Mouse (Mus musculus) midbrain, embryonic 14.5 days (tissue): Measurements from ENCODE around the gene Krt10. TPM values are rescaled to one million over a fixed set of nuclear protein-coding genes. Genes with fewer than 3 reads are reported as not detected.

ENCODE experiments used
- ATAC-seq: fragments of 200-750 bp; cut with Nextera tagmentation; 2 replicates; pipeline ENCODE4 v1.8.0; 2017; ENCODE audit warnings: moderate number of reproducible peaks, moderate library complexity; ENCODE audit not compliant: low FRiP score, low TSS enrichment
- DNase-seq: peaks from one replicate; pipeline ENCODE4 v3.0.0-alpha.2; 2015
- H3K27ac ChIP-seq: fragments of 300-500 bp; sonication (generic); replicated peaks from 2 replicates; pipeline ENCODE4 v1.5.1; 2014; ENCODE audit warnings: mild to moderate bottlenecking, low read depth, low read length, moderate library complexity
- H3K27me3 ChIP-seq: fragments of 300-500 bp; sonication (generic); 2 replicates; pipeline ENCODE4 v1.6.1; 2014; ENCODE audit warnings: low read length, control low read depth, mixed read lengths; ENCODE audit not compliant: control insufficient read depth, insufficient read depth
- H3K36me3 ChIP-seq: fragments of 300-500 bp; sonication (generic); 2 replicates; pipeline ENCODE4 v1.6.1; 2014; ENCODE audit warnings: low read length, control low read depth; ENCODE audit not compliant: control insufficient read depth, insufficient read depth
- H3K4me1 ChIP-seq: fragments of 300-500 bp; sonication (generic); 2 replicates; pipeline ENCODE4 v1.6.1; 2014; ENCODE audit warnings: mild to moderate bottlenecking, antibody characterized with exemption, low read length, control low read depth; ENCODE audit not compliant: control insufficient read depth, insufficient read depth
- H3K4me2 ChIP-seq: fragments of 300-500 bp; sonication (generic); 2 replicates; pipeline ENCODE4 v1.6.1; 2014; ENCODE audit warnings: mild to moderate bottlenecking, low read length, moderate library complexity
- H3K4me3 ChIP-seq: fragments of 300-500 bp; sonication (generic); replicated peaks from 2 replicates; pipeline ENCODE4 v1.5.1; 2014; ENCODE audit warnings: low read depth, low read length
- H3K9ac ChIP-seq: fragments of 300-500 bp; sonication (generic); replicated peaks from 2 replicates; pipeline ENCODE4 v1.6.1; 2014; ENCODE audit warnings: mild to moderate bottlenecking, low read length, moderate library complexity
- H3K9me3 ChIP-seq: fragments of 300-500 bp; sonication (generic); 2 replicates; pipeline ENCODE4 v1.6.1; 2016; ENCODE audit warnings: low read length, control low read depth, mixed read lengths; ENCODE audit not compliant: control insufficient read depth
- WGBS: fragments of 180-500 bp; shearing (Covaris S2); extraction: QIAGEN DNeasy Blood & Tissue Kit; methylation state at CpG from one replicate; pipeline ENCODE4 v1.1.7; 2014; 5-methylcytosine and 5-hydroxymethylcytosine counted together
- polyA plus RNA-seq: library from polyadenylated mRNA; unstranded; fragments of >200 nt; fragmentation: Nextera tagmentation; extraction: Ambion mirVana; gene quantifications from 2 replicates; pipeline ENCODE4 v1.2.1, GENCODE M21; 2014

Gene Krt10
- polyA plus RNA-seq, 1 experiment from 2014 or later = 33.8 TPM

- no peak overlapping the region for H3K27ac ChIP-seq
- DNase-seq (peak; percentile 81), ATAC-seq (no peak)
- no peaks in the 10 kb centered on the region for H3K27me3 ChIP-seq
- H3K4me3 ChIP-seq = no peak overlapping the region
- no peak overlapping the region for H3K4me2 ChIP-seq
- WGBS = 25% methylated on average over 9 of the region's 9 CpGs
- H3K9me3 ChIP-seq = no peaks in the 10 kb centered on the region
- no peaks in the 10 kb centered on the region for H3K36me3 ChIP-seq
- no peak overlapping the region for H3K9ac ChIP-seq
- no peaks in the 10 kb centered on the region for H3K4me1 ChIP-seq
Measured at GRCm38 (mm10) chr11:99364412-99364811, 24.8 kb downstream of the Krt10 start.

- no peaks in the 10 kb centered on the region for H3K36me3 ChIP-seq
- H3K9me3 ChIP-seq = no peaks in the 10 kb centered on the region
- no peak for ATAC-seq
- no peak overlapping the region for H3K4me3 ChIP-seq
- no peak overlapping the region for H3K9ac ChIP-seq
- 92% methylated on average over 8 of the region's 8 CpGs for WGBS
- H3K4me1 ChIP-seq = no peaks in the 10 kb centered on the region
- H3K4me2 ChIP-seq = no peak overlapping the region
- no peaks in the 10 kb centered on the region for H3K27me3 ChIP-seq
- H3K27ac ChIP-seq = no peak overlapping the region
- DNase-seq = no peak
Measured at GRCm38 (mm10) chr11:99361423-99361822, 27.7 kb downstream of the Krt10 start.

GRCm38 (mm10) chr11:99351004-99351403, 38.2 kb downstream of the Krt10 start, which contains the start of gene Krt27:
TSS of gene Krt27 (minus strand) at chr11:99351104.
- no peak within 1 kb of the TSS for H3K27ac ChIP-seq
- H3K4me2 ChIP-seq = no peak within 1 kb of the TSS
- no peak within 1 kb of the TSS for H3K4me3 ChIP-seq
- H3K36me3 ChIP-seq = no peaks in the 10 kb centered on the region
- 85% methylated on average over 12 of the region's 12 CpGs for WGBS
- no peaks in the 10 kb centered on the region for H3K4me1 ChIP-seq
- no peak within 1 kb of the TSS for H3K9ac ChIP-seq
- H3K9me3 ChIP-seq = no peaks in the 10 kb centered on the region
- no peaks in the 10 kb centered on the region for H3K27me3 ChIP-seq
- ATAC-seq = no peak
- no peak for DNase-seq

GRCm38 (mm10) chr11:99339299-99339847, 49.8 kb downstream of the Krt10 start:
- Histone ChIP-seq H3K36me3 (no peaks in the 10 kb centered on the region), H3K4me1 (peaks cover 7% of the 10 kb centered on the region; the same call in 1 of the 2 replicates), H3K9me3 (no peaks in the 10 kb centered on the region), H3K4me3 (no peak overlapping the region), H3K27ac (no peak overlapping the region), H3K9ac (no peak overlapping the region), H3K27me3 (no peaks in the 10 kb centered on the region), H3K4me2 (no peak overlapping the region)
- ATAC-seq (no peak), DNase-seq (peak; percentile 70)
- WGBS = 11% methylated on average over 11 of the region's 11 CpGs

- Histone ChIP-seq H3K4me3 (no peak within 1 kb of the TSS), H3K4me2 (no peak within 1 kb of the TSS), H3K9me3 (no peaks in the 10 kb centered on the region), H3K9ac (no peak within 1 kb of the TSS), H3K27ac (no peak within 1 kb of the TSS), H3K4me1 (peaks cover 15% of the 10 kb centered on the region), H3K27me3 (no peaks in the 10 kb centered on the region), H3K36me3 (no peaks in the 10 kb centered on the region)
- 86% methylated on average over 11 of the region's 11 CpGs for WGBS
- no peak for DNase-seq
- ATAC-seq = no peak
Measured at GRCm38 (mm10) chr11:99337866-99338265, 51.3 kb downstream of the Krt10 start, which contains the start of gene Krt26. TSS of gene Krt26 (minus strand) at chr11:99337966.

Other genes with a start within 250 kb of the Krt10 start
- 0.45 TPM in 1 of 2 replicates, not detected in the other for gene Ccr7, start 234.3 kb downstream of the Krt10 start, polyA plus RNA-seq
- 173 and 222 TPM in 2 replicates for gene Smarce1, start 158.3 kb downstream of the Krt10 start, polyA plus RNA-seq
- gene Krt222, start 145.3 kb downstream of the Krt10 start, polyA plus RNA-seq = 4.1 and 6.9 TPM in 2 replicates
- gene Krt24, start 104.1 kb downstream of the Krt10 start, polyA plus RNA-seq = not detected in 2 replicates
- gene Krt25, start 66.4 kb downstream of the Krt10 start, polyA plus RNA-seq = 0.11 TPM in 1 of 2 replicates, not detected in the other
- 0.28 and 0.51 TPM in 2 replicates for gene Krt26, start 51.4 kb downstream of the Krt10 start, polyA plus RNA-seq
- gene Krt27, start 38.3 kb downstream of the Krt10 start, polyA plus RNA-seq = not detected in 2 replicates
- gene Krt28, start 14.5 kb downstream of the Krt10 start, polyA plus RNA-seq = 0.17 and 0.26 TPM in 2 replicates
- not detected in 2 replicates for gene Krt12, start 32.9 kb upstream of the Krt10 start, polyA plus RNA-seq
- 0.11 TPM in 1 of 2 replicates, not detected in the other for gene Krt20, start 48.8 kb upstream of the Krt10 start, polyA plus RNA-seq
- gene Krt23, start 103.8 kb upstream of the Krt10 start, polyA plus RNA-seq = 0.39 TPM in 1 of 2 replicates, not detected in the other
- gene Krt39, start 132.0 kb upstream of the Krt10 start, polyA plus RNA-seq = not detected in 2 replicates
- gene Krt40, start 153.8 kb upstream of the Krt10 start, polyA plus RNA-seq = not detected in 2 replicates
- gene Krtap3-3, start 161.5 kb upstream of the Krt10 start, polyA plus RNA-seq = not detected in 2 replicates
- not detected in 2 replicates for gene Krtap3-2, start 167.5 kb upstream of the Krt10 start, polyA plus RNA-seq
- gene Gm11939, start 170.1 kb upstream of the Krt10 start, polyA plus RNA-seq = not detected in 2 replicates
- not detected in 2 replicates for gene Krtap3-1, start 177.3 kb upstream of the Krt10 start, polyA plus RNA-seq
- gene Krtap1-5, start 191.7 kb upstream of the Krt10 start, polyA plus RNA-seq = not detected in 2 replicates
- gene Krtap1-4, start 194.3 kb upstream of the Krt10 start, polyA plus RNA-seq = not detected in 2 replicates
- not detected in 2 replicates for gene Krtap1-3, start 202.0 kb upstream of the Krt10 start, polyA plus RNA-seq
- not detected in 2 replicates for gene Krtap9-3, start 208.7 kb upstream of the Krt10 start, polyA plus RNA-seq
- gene Gm11938, start 213.9 kb upstream of the Krt10 start, polyA plus RNA-seq = not detected in 2 replicates
- gene Gm11937, start 220.8 kb upstream of the Krt10 start, polyA plus RNA-seq = not detected in 2 replicates
- gene Krtap2-4, start 225.5 kb upstream of the Krt10 start, polyA plus RNA-seq = not detected in 2 replicates
- gene Gm11562, start 231.1 kb upstream of the Krt10 start, polyA plus RNA-seq = not detected in 2 replicates
- not detected in 2 replicates for gene Krtap4-1, start 238.9 kb upstream of the Krt10 start, polyA plus RNA-seq
- gene Krtap4-2, start 245.7 kb upstream of the Krt10 start, polyA plus RNA-seq = not detected in 2 replicates